Mouse (Mus musculus): Measurements from ENCODE around the gene Atp1a1.

Gene Atp1a1

GRCm38 (mm10) chr3:101611813-101612491 lies 7.5 kb upstream of the Atp1a1 start:
- DNase-seq (ENCODE audit: low read depth, low spot score), result no peak

GRCm38 (mm10) chr3:101611012-101611812 lies 6.7 kb upstream of the Atp1a1 start:
- DNase-seq (ENCODE audit: low read depth, low spot score), result no peak

- no peak for DNase-seq (ENCODE audit: low read depth, low spot score)
These were observed 4.8 kb upstream of the Atp1a1 start for GRCm38 (mm10) chr3:101609302-101609701.

GRCm38 (mm10) chr3:101606861-101607455 lies 2.5 kb upstream of the Atp1a1 start:
- DNase-seq (ENCODE audit: low read depth, low spot score), result no peak

GRCm38 (mm10) chr3:101605721-101606120 lies 1.2 kb upstream of the Atp1a1 start:
- no peak for DNase-seq (ENCODE audit: low read depth, low spot score)

GRCm38 (mm10) chr3:101605291-101605690 lies 807 bp upstream of the Atp1a1 start:
- no peak for DNase-seq (ENCODE audit: low read depth, low spot score)

- peak; percentile 55 for DNase-seq (ENCODE audit: low read depth, low spot score)
These were observed 579 bp downstream of the Atp1a1 start for GRCm38 (mm10) chr3:101603661-101604549.

GRCm38 (mm10) chr3:101603194-101603593 lies 1.3 kb downstream of the Atp1a1 start:
- no peak for DNase-seq (ENCODE audit: low read depth, low spot score)

GRCm38 (mm10) chr3:101602511-101603055 lies 1.9 kb downstream of the Atp1a1 start:
- DNase-seq (ENCODE audit: low read depth, low spot score), result no peak

GRCm38 (mm10) chr3:101601687-101602086 lies 2.8 kb downstream of the Atp1a1 start:
- no peak for DNase-seq (ENCODE audit: low read depth, low spot score)

GRCm38 (mm10) chr3:101601003-101601525 lies 3.4 kb downstream of the Atp1a1 start:
- no peak for DNase-seq (ENCODE audit: low read depth, low spot score)

GRCm38 (mm10) chr3:101599920-101600741 lies 4.4 kb downstream of the Atp1a1 start:
- no peak for DNase-seq (ENCODE audit: low read depth, low spot score)

GRCm38 (mm10) chr3:101599191-101599919 lies 5.1 kb downstream of the Atp1a1 start:
- DNase-seq (ENCODE audit: low read depth, low spot score), result no peak

GRCm38 (mm10) chr3:101598231-101598905 lies 6.1 kb downstream of the Atp1a1 start:
- no peak for DNase-seq (ENCODE audit: low read depth, low spot score)

GRCm38 (mm10) chr3:101597317-101598096 lies 7.0 kb downstream of the Atp1a1 start:
- DNase-seq (ENCODE audit: low read depth, low spot score), result no peak

- no peak for DNase-seq (ENCODE audit: low read depth, low spot score)
These were observed 7.8 kb downstream of the Atp1a1 start for GRCm38 (mm10) chr3:101596686-101597085.

- DNase-seq (ENCODE audit: low read depth, low spot score), result no peak
These were observed 8.4 kb downstream of the Atp1a1 start for GRCm38 (mm10) chr3:101595866-101596630.
